Mouse (Mus musculus): Measurements from ENCODE around the gene Fancd2os. TPM values are rescaled to one million over a fixed set of nuclear protein-coding genes. Genes with fewer than 3 reads are reported as not detected.

The Fancd2os gene
- total RNA-seq, 1 experiment, result 0.45 TPM

- H3K36me3 ChIP-seq (ENCODE audit: control insufficient read depth, insufficient read depth, low read length, poor library complexity, severe bottlenecking), result peaks cover 21% of the 10 kb centered on the region
- in situ Hi-C loops (cut with MboI; ENCODE audit: low sequenced_read_pairs in 2 of 2, unreplicated experiment in 2 of 2), result no loop called here
Observed at GRCm38 (mm10) chr6:113583023-113583422, 17.5 kb downstream of the Fancd2os start.

DNA sequence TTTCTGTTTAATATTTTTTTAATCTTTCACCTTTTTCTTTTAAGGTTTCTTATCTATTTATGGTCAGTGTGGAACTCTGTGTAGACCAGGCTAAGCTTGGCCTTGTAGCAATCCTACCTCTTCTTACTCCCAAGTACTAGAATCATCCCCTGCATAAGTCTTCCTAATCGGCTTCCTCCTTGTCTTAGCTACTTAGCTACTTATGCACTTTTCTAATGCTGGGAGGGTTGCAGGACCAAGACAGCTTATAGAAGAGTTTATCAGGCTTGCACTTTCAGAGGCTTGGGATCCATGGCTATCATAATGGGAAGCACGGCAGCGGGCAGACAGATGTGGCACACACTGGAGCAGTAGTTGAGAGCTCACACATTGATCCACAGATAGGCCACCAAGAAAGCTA lies 21.2 kb downstream of the Fancd2os start:
- Histone ChIP-seq H3K27ac (ENCODE audit: insufficient read depth, low read depth, low read length, poor library complexity, severe bottlenecking) (no peak overlapping the region), H3K4me1 (ENCODE audit: control insufficient read depth in 2 of 2, insufficient read depth in 2 of 2, low read length in 2 of 2, poor library complexity in 1 of 2) (no peaks in the 10 kb centered on the region; a peak in 1 of 4 replicates), H3K9ac (ENCODE audit: insufficient read depth, low read depth, low read length, poor library complexity, severe bottlenecking) (no peak overlapping the region), H3K9me3 (ENCODE audit: control insufficient read depth, insufficient read depth, low read depth, low read length) (no peaks in the 10 kb centered on the region), H3K4me3 (ENCODE audit: insufficient read depth in 1 of 2, low read depth in 1 of 2, low read length in 2 of 2, poor library complexity in 1 of 2, severe bottlenecking in 1 of 2) (no peak overlapping the region), H3K36me3 (ENCODE audit: control insufficient read depth, insufficient read depth, low read length, poor library complexity, severe bottlenecking) (peaks cover 17% of the 10 kb centered on the region)
- TF ChIP-seq MAFK (IDR thresholded peaks at IDR 0.05; ENCODE audit: insufficient read depth, low read depth, low read length) (no peak), CHD2 (IDR thresholded peaks at IDR 0.05; ENCODE audit: low read depth, low read length) (no peak), ZC3H11A (IDR thresholded peaks at IDR 0.05; ENCODE audit: borderline replicate concordance, low read depth, low read length) (no peak), ZNF384 (IDR thresholded peaks at IDR 0.05; ENCODE audit: low read depth, low read length) (no peak), HCFC1 (IDR thresholded peaks at IDR 0.05; ENCODE audit: borderline replicate concordance, insufficient read depth, low read length) (no peak)
- no peak for DNase-seq (ENCODE audit: low read depth, low spot score)
- in situ Hi-C loops (cut with MboI; ENCODE audit: low sequenced_read_pairs in 2 of 2, unreplicated experiment in 2 of 2), result no loop called here

More at GRCm38 (mm10) chr6:113583023-113583422, 17.5 kb downstream of the Fancd2os start:
- DNase-seq (ENCODE audit: low read depth, low spot score), result no peak
- Histone ChIP-seq H3K27ac (ENCODE audit: insufficient read depth, low read depth, low read length, poor library complexity, severe bottlenecking) (no peak overlapping the region), H3K4me1 (ENCODE audit: control insufficient read depth in 2 of 2, insufficient read depth in 2 of 2, low read length in 2 of 2, poor library complexity in 1 of 2) (no peaks in the 10 kb centered on the region; a peak in 1 of 4 replicates), H3K9ac (ENCODE audit: insufficient read depth, low read depth, low read length, poor library complexity, severe bottlenecking) (no peak overlapping the region), H3K4me3 (ENCODE audit: insufficient read depth in 1 of 2, low read depth in 1 of 2, low read length in 2 of 2, poor library complexity in 1 of 2, severe bottlenecking in 1 of 2) (no peak overlapping the region), H3K9me3 (ENCODE audit: control insufficient read depth, insufficient read depth, low read depth, low read length) (no peaks in the 10 kb centered on the region)
- TF ChIP-seq HCFC1 (IDR thresholded peaks at IDR 0.05; ENCODE audit: borderline replicate concordance, insufficient read depth, low read length) (no peak), CHD2 (IDR thresholded peaks at IDR 0.05; ENCODE audit: low read depth, low read length) (no peak), ZC3H11A (IDR thresholded peaks at IDR 0.05; ENCODE audit: borderline replicate concordance, low read depth, low read length) (no peak), MAFK (IDR thresholded peaks at IDR 0.05; ENCODE audit: insufficient read depth, low read depth, low read length) (no peak)

DNA sequence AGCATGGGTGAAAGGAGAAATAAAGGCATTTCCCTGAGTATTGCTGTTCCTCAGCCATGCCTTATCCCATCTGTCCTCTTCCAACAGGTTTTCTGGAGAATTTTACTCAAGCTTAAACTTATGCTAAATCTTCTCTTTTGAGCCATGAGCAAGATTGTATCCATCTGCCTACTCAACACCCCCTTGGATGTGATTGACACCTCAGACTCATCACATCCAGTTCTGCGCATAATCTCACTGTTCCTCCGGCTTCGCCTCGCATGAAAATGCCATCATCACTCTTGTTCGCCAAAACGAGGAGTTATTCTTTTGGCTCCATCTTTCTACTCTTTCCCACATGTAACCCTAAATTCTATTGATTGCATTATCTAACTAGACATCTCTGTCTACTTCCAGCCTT lies 24.5 kb downstream of the Fancd2os start:
- no peak for DNase-seq (ENCODE audit: low read depth, low spot score)
- H3K9ac ChIP-seq (ENCODE audit: insufficient read depth, low read depth, low read length, poor library complexity, severe bottlenecking), result no peak overlapping the region
- TF ChIP-seq MAFK (IDR thresholded peaks at IDR 0.05; ENCODE audit: insufficient read depth, low read depth, low read length) (no peak), ZNF384 (IDR thresholded peaks at IDR 0.05; ENCODE audit: low read depth, low read length) (no peak), ZC3H11A (IDR thresholded peaks at IDR 0.05; ENCODE audit: borderline replicate concordance, low read depth, low read length) (no peak), CHD2 (IDR thresholded peaks at IDR 0.05; ENCODE audit: low read depth, low read length) (no peak), HCFC1 (IDR thresholded peaks at IDR 0.05; ENCODE audit: borderline replicate concordance, insufficient read depth, low read length) (no peak)
- in situ Hi-C loops (cut with MboI; ENCODE audit: low sequenced_read_pairs in 2 of 2, unreplicated experiment in 2 of 2), result no loop called here
- H3K4me1 ChIP-seq (ENCODE audit: control insufficient read depth in 2 of 2, insufficient read depth in 2 of 2, low read length in 2 of 2, poor library complexity in 1 of 2), result no peaks in the 10 kb centered on the region
- no peaks in the 10 kb centered on the region for H3K9me3 ChIP-seq (ENCODE audit: control insufficient read depth, insufficient read depth, low read depth, low read length)
- H3K4me3 ChIP-seq (ENCODE audit: insufficient read depth in 1 of 2, low read depth in 1 of 2, low read length in 2 of 2, poor library complexity in 1 of 2, severe bottlenecking in 1 of 2), result no peak overlapping the region
- H3K36me3 ChIP-seq (ENCODE audit: control insufficient read depth, insufficient read depth, low read length, poor library complexity, severe bottlenecking), result peaks cover 21% of the 10 kb centered on the region
- no peak overlapping the region for H3K27ac ChIP-seq (ENCODE audit: insufficient read depth, low read depth, low read length, poor library complexity, severe bottlenecking)

DNA sequence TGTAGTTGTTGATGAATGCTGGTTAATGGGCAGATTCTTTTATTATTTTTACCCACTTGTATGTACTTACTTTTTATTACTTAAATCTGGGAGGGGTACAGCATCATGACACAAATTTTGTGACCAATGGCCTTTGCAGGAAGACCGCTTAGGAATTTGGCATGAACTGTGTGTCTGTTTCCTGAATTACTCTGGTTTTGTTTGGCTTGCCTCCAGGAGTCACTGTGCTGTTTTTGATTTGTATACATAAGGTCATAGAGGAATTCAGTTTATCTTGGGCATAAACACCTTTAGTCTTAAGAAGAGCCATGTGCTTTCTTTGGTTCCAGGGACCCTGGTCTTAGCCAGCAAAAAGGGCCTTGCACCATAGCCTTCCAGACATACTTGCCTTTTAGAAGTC lies 36.0 kb downstream of the Fancd2os start:
- in situ Hi-C loops (cut with MboI; ENCODE audit: low sequenced_read_pairs in 2 of 2, unreplicated experiment in 2 of 2), result no loop called here

GRCm38 (mm10) chr6:113559736-113560135 lies 40.8 kb downstream of the Fancd2os start:
- Histone ChIP-seq H3K4me3 (ENCODE audit: insufficient read depth in 1 of 2, low read depth in 1 of 2, low read length in 2 of 2, poor library complexity in 1 of 2, severe bottlenecking in 1 of 2) (no peak overlapping the region), H3K36me3 (ENCODE audit: control insufficient read depth, insufficient read depth, low read length, poor library complexity, severe bottlenecking) (peaks cover 22% of the 10 kb centered on the region), H3K4me1 (ENCODE audit: control insufficient read depth in 2 of 2, insufficient read depth in 2 of 2, low read length in 2 of 2, poor library complexity in 1 of 2) (no peaks in the 10 kb centered on the region), H3K27ac (ENCODE audit: insufficient read depth, low read depth, low read length, poor library complexity, severe bottlenecking) (no peak overlapping the region), H3K9ac (ENCODE audit: insufficient read depth, low read depth, low read length, poor library complexity, severe bottlenecking) (no peak overlapping the region), H3K9me3 (ENCODE audit: control insufficient read depth, insufficient read depth, low read depth, low read length) (no peaks in the 10 kb centered on the region)
- TF ChIP-seq CHD2 (IDR thresholded peaks at IDR 0.05; ENCODE audit: low read depth, low read length) (no peak), ZC3H11A (IDR thresholded peaks at IDR 0.05; ENCODE audit: borderline replicate concordance, low read depth, low read length) (no peak), ZNF384 (IDR thresholded peaks at IDR 0.05; ENCODE audit: low read depth, low read length) (no peak), MAFK (IDR thresholded peaks at IDR 0.05; ENCODE audit: insufficient read depth, low read depth, low read length) (no peak), HCFC1 (IDR thresholded peaks at IDR 0.05; ENCODE audit: borderline replicate concordance, insufficient read depth, low read length) (no peak)
- in situ Hi-C loops (cut with MboI; ENCODE audit: low sequenced_read_pairs in 2 of 2, unreplicated experiment in 2 of 2), result no loop called here
- DNase-seq (ENCODE audit: low read depth, low spot score), result no peak

More for the DNA sequence above, 36.0 kb downstream of the Fancd2os start:
- peaks cover 38% of the 10 kb centered on the region for H3K36me3 ChIP-seq (ENCODE audit: control insufficient read depth, insufficient read depth, low read length, poor library complexity, severe bottlenecking)
- no peak for DNase-seq (ENCODE audit: low read depth, low spot score)
- no peak overlapping the region for H3K27ac ChIP-seq (ENCODE audit: insufficient read depth, low read depth, low read length, poor library complexity, severe bottlenecking)
- no peaks in the 10 kb centered on the region for H3K4me1 ChIP-seq (ENCODE audit: control insufficient read depth in 2 of 2, insufficient read depth in 2 of 2, low read length in 2 of 2, poor library complexity in 1 of 2)
- no peaks in the 10 kb centered on the region for H3K9me3 ChIP-seq (ENCODE audit: control insufficient read depth, insufficient read depth, low read depth, low read length)
- no peak overlapping the region for H3K4me3 ChIP-seq (ENCODE audit: insufficient read depth in 1 of 2, low read depth in 1 of 2, low read length in 2 of 2, poor library complexity in 1 of 2, severe bottlenecking in 1 of 2)
- no peak for TF ChIP-seq MAFK (IDR thresholded peaks at IDR 0.05; ENCODE audit: insufficient read depth, low read depth, low read length)
- TF ChIP-seq HCFC1 (IDR thresholded peaks at IDR 0.05; ENCODE audit: borderline replicate concordance, insufficient read depth, low read length), result no peak
- no peak for TF ChIP-seq CHD2 (IDR thresholded peaks at IDR 0.05; ENCODE audit: low read depth, low read length)
- no peak for TF ChIP-seq ZC3H11A (IDR thresholded peaks at IDR 0.05; ENCODE audit: borderline replicate concordance, low read depth, low read length)
- no peak for TF ChIP-seq ZNF384 (IDR thresholded peaks at IDR 0.05; ENCODE audit: low read depth, low read length)
- no peak overlapping the region for H3K9ac ChIP-seq (ENCODE audit: insufficient read depth, low read depth, low read length, poor library complexity, severe bottlenecking)

Data from ES-E14 (cell line).